Mouse (Mus musculus): ENCODE measurements at regions not wholly inside any gene's neighbourhood (a gene's known extent, or its start where the extent isn't known, plus 50 kb on each side); places are given as distances from the start of the nearest gene placed in this dataset.
"Not testable (repeated sequence)": the region's sequence is repeated elsewhere in the genome, so short reads cannot be mapped to it uniquely, and the experiment has no call there.

- DNase-seq, result no peak
Measured at GRCm38 (mm10) chr10:99320797-99321196, 57.8 kb downstream of the Dusp6 start.

GRCm38 (mm10) chr10:99323358-99323757 lies 60.3 kb downstream of the Dusp6 start:
- no peak for DNase-seq

GRCm38 (mm10) chr10:99327501-99327900 lies 64.5 kb downstream of the Dusp6 start:
- DNase-seq, result peak; percentile 14

GRCm38 (mm10) chr10:99328568-99328967 lies 65.5 kb downstream of the Dusp6 start:
- no peak for DNase-seq

- DNase-seq, result no peak
Measured at GRCm38 (mm10) chr10:99329469-99329868, 66.4 kb downstream of the Dusp6 start.

GRCm38 (mm10) chr10:99330519-99330918 lies 67.5 kb downstream of the Dusp6 start:
- no peak for DNase-seq

GRCm38 (mm10) chr10:99331876-99332275 lies 68.8 kb downstream of the Dusp6 start:
- DNase-seq, result peak; percentile 24

- DNase-seq, result no peak
Measured at GRCm38 (mm10) chr10:99333831-99334230, 70.8 kb downstream of the Dusp6 start.

GRCm38 (mm10) chr10:99336091-99336490 lies 73.1 kb downstream of the Dusp6 start:
- no peak for DNase-seq

GRCm38 (mm10) chr10:99338790-99339189 lies 75.8 kb downstream of the Dusp6 start:
- DNase-seq, result not testable (repeated sequence)

GRCm38 (mm10) chr10:99339291-99339912 lies 76.4 kb downstream of the Dusp6 start:
- DNase-seq, result peak; percentile 41

- not testable (repeated sequence) for DNase-seq
Measured at GRCm38 (mm10) chr10:99340057-99340456, 77.0 kb downstream of the Dusp6 start.

- peak; percentile 6 for DNase-seq
Measured at GRCm38 (mm10) chr10:99349125-99349716, 86.2 kb downstream of the Dusp6 start.

GRCm38 (mm10) chr10:99353541-99354292 lies 90.7 kb downstream of the Dusp6 start:
- DNase-seq, result peak; percentile 58

GRCm38 (mm10) chr10:99354352-99354751 lies 91.3 kb downstream of the Dusp6 start:
- DNase-seq, result no peak

- DNase-seq, result no peak
Measured at GRCm38 (mm10) chr10:99355303-99355702, 92.3 kb downstream of the Dusp6 start.

- no peak for DNase-seq
Measured at GRCm38 (mm10) chr10:99356221-99356620, 93.2 kb downstream of the Dusp6 start.

GRCm38 (mm10) chr10:99356883-99357282 lies 93.9 kb downstream of the Dusp6 start:
- no peak for DNase-seq

- DNase-seq, result no peak
Measured at GRCm38 (mm10) chr10:99357347-99357746, 94.3 kb downstream of the Dusp6 start.

- DNase-seq, result no peak
Measured at GRCm38 (mm10) chr10:99358256-99358655, 95.2 kb downstream of the Dusp6 start.

GRCm38 (mm10) chr10:99359439-99359866 lies 96.4 kb downstream of the Dusp6 start:
- DNase-seq, result no peak

GRCm38 (mm10) chr10:99360601-99361000 lies 97.6 kb downstream of the Dusp6 start:
- DNase-seq, result not testable (repeated sequence)

GRCm38 (mm10) chr10:99366162-99366561 lies 103.1 kb downstream of the Dusp6 start:
- DNase-seq, result no peak

- no peak for DNase-seq
Measured at GRCm38 (mm10) chr10:99367757-99368156, 104.7 kb downstream of the Dusp6 start.

Data from lung, postnatal 36 days (tissue).